Mouse (Mus musculus) heart, postnatal 0 days (tissue): Measurements from ENCODE around the gene Ap3b2.

Experiments used
- CTCF ChIP-seq: IDR thresholded peaks from 2 replicates; pipeline ENCODE4 v1.5.1; 2016; ENCODE audit warnings: antibody characterized with exemption, control low read depth, low read depth
- EP300 ChIP-seq: IDR thresholded peaks from 2 replicates; pipeline ENCODE4 v1.6.1; 2016; ENCODE audit warnings: antibody characterized with exemption, low read depth

GRCm38 (mm10) chr7:81542934-81543333 lies 49.2 kb upstream of the Ap3b2 start:
- TF ChIP-seq CTCF (no peak), EP300 (no peak)
